Mouse (Mus musculus) MEL-GATA-1-ER (cell line): ENCODE data around the gene Gatm.

ENCODE experiments used
- DNase-seq: peaks from one replicate; pipeline ENCODE4 v3.0.0-alpha.2; 2012; ENCODE audit warnings: low read depth; ENCODE audit errors: extremely low read depth

Gene Gatm

DNA sequence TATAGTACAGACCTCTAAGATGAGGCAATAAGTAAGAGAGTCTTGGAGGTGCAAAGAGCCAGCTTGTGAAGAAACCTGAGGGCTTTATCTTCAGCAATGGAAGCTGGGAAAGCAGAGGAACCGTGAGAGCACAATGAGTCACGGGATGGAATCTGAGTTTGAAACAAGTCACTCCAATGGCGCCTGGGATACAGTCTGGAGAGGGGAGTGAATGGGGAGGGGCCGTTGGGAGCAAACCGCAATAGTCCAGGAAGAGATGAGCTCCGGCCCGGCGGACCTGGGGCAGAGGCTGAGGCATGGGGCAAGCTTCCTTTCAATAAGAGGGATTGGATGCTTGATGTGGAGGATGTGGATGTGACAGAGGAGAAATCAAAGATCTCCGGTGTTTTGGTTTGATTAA lies 2.3 kb downstream of the Gatm start:
- no peak for DNase-seq

DNA sequence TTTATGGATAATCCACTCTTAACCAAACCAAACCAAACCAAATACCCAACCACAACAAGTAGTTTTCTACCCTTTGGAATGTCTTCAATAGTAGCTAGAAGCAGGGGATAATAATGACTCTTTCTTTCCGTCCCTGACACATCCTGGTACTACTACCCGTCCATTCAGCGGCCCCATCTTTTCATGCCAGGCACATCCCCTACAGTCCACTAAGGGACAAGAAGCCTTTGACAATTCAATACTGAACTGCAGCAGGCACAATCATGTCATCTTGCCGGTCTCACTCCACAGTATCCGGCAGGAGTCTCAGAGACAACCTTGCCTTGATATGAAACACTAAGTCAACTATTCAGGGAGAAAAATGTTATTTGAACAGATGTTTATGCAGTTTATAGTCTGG lies 5.3 kb downstream of the Gatm start:
- DNase-seq: no peak

GRCm38 (mm10) chr2:122601354-122601753 lies 9.7 kb downstream of the Gatm start:
- DNase-seq: no peak

DNA sequence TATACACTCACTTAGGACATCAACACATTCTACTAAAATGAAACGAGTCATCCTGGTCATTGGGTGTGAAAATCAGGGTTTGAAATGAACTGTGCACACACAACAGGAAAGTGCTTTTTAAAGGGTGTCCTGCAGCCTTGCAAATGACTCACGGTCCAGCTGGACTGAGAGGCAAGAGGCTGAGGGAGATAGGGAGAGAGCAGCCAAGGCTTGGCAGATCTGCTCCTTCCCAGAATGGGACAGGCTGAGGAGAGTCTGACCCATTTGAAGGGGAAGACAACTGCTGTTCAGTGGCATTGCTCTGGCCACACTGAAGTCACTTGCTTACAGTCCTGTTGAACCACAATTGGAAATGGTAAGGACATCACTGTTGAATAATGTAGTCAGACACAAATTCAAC lies 11.4 kb downstream of the Gatm start:
- DNase-seq: no peak

- DNase-seq: no peak
Measured at GRCm38 (mm10) chr2:122595461-122595860, 15.6 kb downstream of the Gatm start.

DNA sequence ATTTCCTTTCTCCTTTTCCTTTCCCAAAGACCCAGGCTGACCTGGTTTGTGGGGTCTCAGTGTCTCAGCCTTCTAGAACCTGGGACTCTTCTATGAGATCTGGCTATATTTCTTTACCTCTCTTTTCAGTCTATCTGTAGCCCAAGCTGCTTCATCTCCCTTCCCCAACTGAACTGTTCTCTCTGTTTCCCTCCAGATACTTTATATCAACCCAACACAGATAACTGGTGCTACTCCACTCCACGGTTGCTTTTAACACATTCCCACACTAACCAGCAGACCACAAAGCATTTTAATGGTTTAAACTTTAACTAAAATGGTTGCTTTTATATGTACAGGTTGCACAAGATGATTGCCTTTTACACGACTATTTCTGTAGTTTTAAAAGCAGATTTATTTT lies 19.9 kb downstream of the Gatm start:
- no peak for DNase-seq

DNA sequence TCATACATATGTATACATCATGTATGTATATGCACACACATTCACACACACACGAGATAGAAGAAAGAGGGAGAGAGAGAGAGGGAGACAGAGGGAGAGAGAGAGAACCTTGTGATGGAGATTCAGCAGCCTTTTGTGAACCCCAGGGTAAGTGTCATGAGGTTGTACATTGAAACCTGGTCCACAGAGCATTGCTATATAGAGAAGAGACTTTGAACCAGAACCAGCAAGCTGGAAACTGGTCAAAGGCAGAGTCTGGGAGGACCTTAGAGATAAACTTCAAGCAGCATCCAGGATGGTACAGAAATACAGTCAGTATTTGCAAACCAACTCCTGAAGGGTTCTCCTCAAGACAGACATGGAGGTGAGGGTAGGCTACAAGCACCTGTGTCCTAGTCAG lies 20.8 kb downstream of the Gatm start:
- DNase-seq: no peak

- no peak for DNase-seq
Measured at GRCm38 (mm10) chr2:122587861-122588519, 23.1 kb downstream of the Gatm start.

GRCm38 (mm10) chr2:122586258-122586657 lies 24.8 kb downstream of the Gatm start:
- DNase-seq: no peak

DNA sequence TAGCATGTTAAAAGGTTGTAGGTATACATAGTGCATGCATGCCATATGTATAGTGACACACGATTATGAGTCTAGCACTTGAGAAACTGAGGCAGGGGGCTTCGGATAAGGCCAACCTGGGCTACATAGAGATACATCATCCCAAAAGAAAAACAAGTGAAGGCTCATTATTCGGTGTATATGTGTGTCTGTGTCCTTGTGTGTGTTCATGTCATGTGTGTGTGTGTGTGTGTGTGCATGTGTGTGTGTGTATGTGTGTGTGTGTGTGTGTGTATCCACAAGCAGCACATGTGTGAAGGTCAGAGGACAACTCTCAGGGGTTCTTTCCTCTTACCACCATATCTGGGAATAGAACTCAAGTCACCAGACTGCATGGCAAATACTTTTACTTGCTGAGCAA lies 28.8 kb downstream of the Gatm start:
- DNase-seq: no peak

- no peak for DNase-seq
Measured at GRCm38 (mm10) chr2:122581361-122582017, 29.6 kb downstream of the Gatm start.

GRCm38 (mm10) chr2:122580426-122580825 lies 30.7 kb downstream of the Gatm start:
- no peak for DNase-seq

GRCm38 (mm10) chr2:122577316-122577715 lies 33.8 kb downstream of the Gatm start:
- DNase-seq: no peak

GRCm38 (mm10) chr2:122576295-122576694 lies 34.8 kb downstream of the Gatm start:
- no peak for DNase-seq

GRCm38 (mm10) chr2:122575470-122575869 lies 35.6 kb downstream of the Gatm start:
- no peak for DNase-seq

DNA sequence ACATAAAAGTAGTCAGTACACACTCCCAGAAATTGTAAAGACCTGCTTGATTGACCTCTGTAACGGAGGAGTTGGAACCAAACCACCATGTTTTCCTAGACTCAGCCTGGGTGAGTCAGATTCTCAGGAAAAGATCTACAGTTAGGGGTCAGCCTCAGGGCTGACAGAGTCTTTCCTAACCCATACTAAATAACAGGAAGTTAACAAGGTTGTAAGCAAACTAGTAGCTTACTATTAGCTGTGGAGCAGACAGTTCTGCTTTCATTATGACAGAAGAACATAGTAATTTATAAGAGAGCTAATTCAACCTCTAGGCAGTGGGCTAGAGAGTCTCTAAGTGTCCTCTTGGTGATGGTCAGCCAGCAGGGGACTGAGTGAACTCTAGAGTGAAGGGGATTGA lies 38.7 kb downstream of the Gatm start:
- no peak for DNase-seq

- no peak for DNase-seq
Measured at GRCm38 (mm10) chr2:122571326-122571725, 39.8 kb downstream of the Gatm start.

DNA sequence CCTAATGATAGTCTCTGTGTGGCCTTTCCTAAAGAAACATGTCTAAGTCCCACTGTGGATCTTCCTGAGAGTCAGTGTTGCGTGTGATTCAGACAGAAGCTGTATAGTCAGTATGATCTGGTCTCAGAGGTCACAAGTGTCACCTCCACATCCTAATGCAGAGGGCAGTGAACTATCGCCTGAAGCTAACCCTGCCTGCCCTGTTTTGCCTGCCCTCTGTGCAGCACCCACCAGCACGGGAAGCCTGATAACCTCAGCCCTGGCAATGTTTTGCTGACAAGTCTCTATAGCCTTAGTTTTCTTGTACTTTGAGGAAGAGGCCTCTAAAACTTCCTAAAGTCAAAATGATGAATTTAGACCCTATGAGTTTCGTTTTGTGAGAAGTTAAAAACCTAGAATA lies 40.7 kb downstream of the Gatm start:
- no peak for DNase-seq

- DNase-seq: no peak
Measured at GRCm38 (mm10) chr2:122569439-122569838, 41.7 kb downstream of the Gatm start.

DNA sequence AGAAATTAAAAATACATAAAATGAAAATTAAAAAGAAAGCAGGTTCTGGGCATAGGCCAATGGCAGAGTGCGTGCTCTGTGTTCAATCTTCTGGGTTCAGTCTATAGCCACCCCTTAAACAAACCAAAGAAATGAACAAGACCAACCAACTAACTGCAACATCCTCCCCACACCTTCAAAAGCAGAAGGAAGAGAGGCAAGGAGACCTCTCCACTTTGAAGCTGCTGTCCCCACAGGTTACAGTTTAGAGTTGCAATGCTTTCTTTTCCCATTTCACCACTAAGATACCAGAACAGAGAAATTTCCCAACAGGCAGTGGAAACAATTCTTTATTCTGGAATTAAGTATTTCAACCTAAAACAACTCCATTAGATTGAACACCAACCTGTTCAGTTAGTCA lies 48.9 kb downstream of the Gatm start:
- no peak for DNase-seq

DNA sequence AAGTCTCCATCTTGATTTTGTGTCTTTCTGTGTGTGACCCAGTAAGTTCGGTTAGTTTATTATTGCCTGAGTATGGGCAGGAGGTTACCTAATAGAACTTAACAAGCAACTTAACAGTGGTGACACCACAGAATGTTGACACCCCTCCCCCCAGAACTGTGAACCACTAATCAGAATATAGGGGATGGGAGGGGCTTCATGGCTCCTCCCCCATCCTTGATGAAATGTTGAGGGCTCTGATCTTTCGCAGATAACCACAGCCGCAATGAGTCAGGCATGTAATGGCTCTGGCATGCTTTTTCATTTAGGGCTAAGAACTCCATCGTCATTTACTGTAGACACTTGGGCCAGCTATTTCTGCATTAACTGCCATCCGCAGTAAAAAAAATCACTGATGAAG lies 49.9 kb downstream of the Gatm start:
- DNase-seq: no peak

DNA sequence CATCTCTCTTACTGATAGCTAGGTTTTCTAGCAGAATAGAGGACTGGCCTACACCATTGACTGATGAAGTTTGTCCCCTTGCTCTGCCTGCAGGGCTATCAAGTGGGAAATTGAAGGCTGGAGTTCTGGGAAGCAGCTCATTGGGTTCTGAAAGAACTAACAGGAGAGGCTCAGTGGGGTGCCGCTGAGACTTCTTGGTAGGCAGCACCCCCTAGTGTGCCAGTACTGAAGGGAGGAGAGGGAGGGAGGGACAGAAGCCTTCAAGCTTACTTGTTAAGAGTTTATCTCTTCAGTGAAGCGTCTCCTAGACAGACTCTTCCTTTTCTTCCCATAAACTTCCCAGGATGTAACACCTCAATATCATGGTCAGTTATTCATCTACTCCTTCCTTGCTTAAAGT lies 52.8 kb downstream of the Gatm start:
- DNase-seq: no peak
